Mouse (Mus musculus) gastrocnemius, postnatal 4 days (tissue): ENCODE measurements around the gene Bbs2. TPM values are rescaled to one million over a fixed set of nuclear protein-coding genes. Genes with fewer than 3 reads are reported as not detected.

Experiments
- total RNA-seq, 2 experiments: library from RNA; stranded (reverse); gene quantifications; 2 replicates each; pipeline ENCODE4 v1.2.3; 2021

Gene Bbs2
- total RNA-seq, 2 experiments from 2014 or later = 8.3 to 8.6 TPM

Other genes with a start within 250 kb of the Bbs2 start
- gene Amfr, start 86.1 kb downstream of the Bbs2 start, total RNA-seq = 10 to 100 TPM; 93.2 to 98.0 TPM
- 10 to 100 TPM; 36.1 to 40.5 TPM for gene Nudt21, start 61.9 kb downstream of the Bbs2 start, total RNA-seq
- gene Ogfod1, start 61.7 kb downstream of the Bbs2 start, total RNA-seq = 10 to 100 TPM; 19.2 to 20.2 TPM
- not detected for gene Mt4, start 38.3 kb upstream of the Bbs2 start, total RNA-seq
- 10 to 100 TPM; 11.4 to 18.3 TPM for gene Mt3, start 53.7 kb upstream of the Bbs2 start, total RNA-seq
- 100 to 1,000 TPM in 1 of 2 experiments, 10 to 100 TPM in 1; 83.6 to 103 TPM for gene Mt2, start 73.7 kb upstream of the Bbs2 start, total RNA-seq
- 10 to 100 TPM; 42.4 to 49.1 TPM for gene Mt1, start 80.2 kb upstream of the Bbs2 start, total RNA-seq
- gene Nup93, start 115.6 kb upstream of the Bbs2 start, total RNA-seq = 10 to 100 TPM; 26.7 to 32.9 TPM
- gene Slc12a3, start 230.3 kb upstream of the Bbs2 start, total RNA-seq = under 1 TPM in 1 of 2 experiments, not detected in 1; 0.10 TPM